Mouse (Mus musculus): ENCODE measurements around the gene Adarb2.
"Not testable (repeated sequence)": the region's sequence is repeated elsewhere in the genome, so short reads cannot be mapped to it uniquely, and the experiment has no call there.

Adarb2 gene

GRCm38 (mm10) chr13:8584257-8585005 is 381.8 kb downstream of the Adarb2 start:
- no peak for DNase-seq (ENCODE audit: low spot score in 2 of 2)

DNA sequence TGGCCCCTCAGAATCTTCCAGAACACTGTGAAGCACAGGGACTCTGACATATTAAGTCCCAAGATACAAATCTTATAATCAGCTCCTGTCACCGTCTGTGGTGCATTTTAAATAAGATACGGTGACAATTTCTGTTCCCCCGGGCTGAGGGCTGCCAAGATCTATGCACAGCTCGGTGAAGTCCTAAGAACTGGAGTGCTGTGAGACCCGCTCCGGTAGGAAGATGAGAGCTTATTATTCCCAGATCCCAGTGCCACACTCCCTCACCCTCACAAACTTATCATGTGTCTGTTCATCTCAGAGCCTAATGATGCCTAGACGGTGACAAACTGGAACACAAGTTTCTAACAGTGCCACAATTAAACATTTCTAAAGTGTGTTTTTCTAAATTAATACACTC is 384.8 kb downstream of the Adarb2 start:
- no peak for DNase-seq (ENCODE audit: low spot score in 2 of 2)

DNA sequence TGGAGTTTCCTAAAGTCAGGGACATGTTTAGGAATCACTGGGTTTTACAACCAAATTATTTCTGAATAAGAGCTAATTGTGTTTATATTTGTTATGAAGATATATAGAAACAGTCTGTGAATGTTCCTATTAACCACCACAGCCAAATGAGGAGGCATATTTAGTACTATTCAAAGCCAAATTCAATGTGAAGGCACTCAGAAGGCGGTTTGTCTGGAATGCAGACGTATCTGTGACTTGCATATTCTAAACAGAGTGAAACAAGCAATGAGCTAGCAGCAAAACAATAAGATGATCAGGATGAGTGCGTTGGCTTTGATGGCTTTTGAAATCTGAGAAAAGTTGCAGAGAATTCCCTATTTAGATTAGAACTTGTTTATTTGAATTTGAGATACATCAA is 387.8 kb downstream of the Adarb2 start:
- DNase-seq (ENCODE audit: low spot score in 2 of 2): no peak

DNA sequence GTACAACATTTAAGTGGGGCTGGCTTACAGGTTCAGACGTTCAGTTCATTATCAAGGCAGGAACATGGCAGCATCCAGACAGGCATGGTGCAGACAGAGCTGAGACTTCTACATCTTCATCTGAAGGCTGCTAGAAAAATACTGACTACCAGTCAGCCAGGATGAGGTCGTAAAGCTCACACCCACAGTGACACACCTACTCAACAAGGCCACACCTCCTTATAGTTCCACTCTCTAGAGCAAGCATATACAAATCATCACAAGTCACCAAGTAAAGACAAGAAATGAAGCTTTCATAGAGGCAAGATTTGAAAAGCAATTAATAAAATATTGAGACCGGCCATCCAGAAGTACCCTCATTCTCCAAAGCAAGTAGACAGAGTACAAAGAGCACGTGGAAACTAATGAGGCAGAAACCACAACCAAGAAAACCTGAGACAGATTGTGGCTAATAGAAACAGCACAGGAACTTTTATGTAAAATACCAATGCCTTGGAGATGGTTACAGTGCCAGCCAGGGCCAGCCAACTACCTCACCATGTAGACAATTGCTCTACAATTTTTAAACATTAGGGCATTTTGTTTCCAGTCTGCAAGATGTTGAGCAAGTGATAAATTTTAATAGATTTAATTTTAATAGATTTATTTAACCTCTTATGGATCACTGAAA is 394.4 kb downstream of the Adarb2 start:
- DNase-seq (ENCODE audit: low spot score in 2 of 2): no peak

GRCm38 (mm10) chr13:8597647-8598017 is 395.0 kb downstream of the Adarb2 start:
- DNase-seq (ENCODE audit: low spot score in 2 of 2): no peak

DNA sequence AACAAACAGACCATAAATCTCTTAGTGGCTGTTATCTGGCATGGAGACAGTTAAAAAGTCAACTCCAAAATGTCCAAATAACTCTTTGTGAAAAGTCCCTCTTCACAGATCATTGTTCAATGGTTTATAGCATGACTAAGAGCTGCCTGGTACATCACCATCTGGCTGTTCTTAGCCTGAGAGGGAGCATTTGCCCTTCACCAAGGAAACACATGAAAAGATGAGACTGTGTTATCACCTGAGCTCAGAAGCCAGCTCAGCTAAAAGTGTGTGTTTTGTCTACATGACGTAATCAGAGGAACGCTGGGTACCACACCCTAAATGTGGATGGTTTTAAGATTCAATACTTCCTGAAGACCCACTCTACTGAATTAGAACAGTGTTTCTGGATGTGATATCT is 403.0 kb downstream of the Adarb2 start:
- no peak for DNase-seq (ENCODE audit: low spot score in 2 of 2)

- DNase-seq (ENCODE audit: low spot score in 2 of 2): no peak
These were observed 405.4 kb downstream of the Adarb2 start for GRCm38 (mm10) chr13:8608040-8608439.

DNA sequence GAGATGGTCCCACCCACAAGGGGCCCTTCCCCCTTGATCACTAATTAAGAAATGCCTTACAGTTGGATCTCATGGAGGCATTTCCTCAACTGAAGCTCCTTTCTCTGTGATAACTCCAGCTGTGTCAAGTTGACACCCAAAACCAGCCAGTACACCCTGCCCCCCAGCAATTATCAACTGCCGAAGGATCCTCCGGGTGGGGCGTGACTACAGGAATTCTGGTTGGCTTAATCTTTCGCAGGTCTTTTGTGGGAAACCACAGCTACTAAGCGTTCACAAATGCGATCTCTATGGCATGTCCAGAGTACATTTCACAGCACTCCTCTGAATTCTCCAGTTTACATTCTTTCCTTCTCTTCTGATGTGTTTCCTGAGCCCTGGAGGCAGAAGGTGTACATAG is 406.3 kb downstream of the Adarb2 start:
- DNase-seq (ENCODE audit: low spot score in 2 of 2): not testable (repeated sequence)

- no peak for DNase-seq (ENCODE audit: low spot score in 2 of 2)
These were observed 408.3 kb downstream of the Adarb2 start for GRCm38 (mm10) chr13:8610956-8611355.

GRCm38 (mm10) chr13:8612618-8613391 is 410.1 kb downstream of the Adarb2 start:
- no peak for DNase-seq (ENCODE audit: low spot score in 2 of 2)

DNA sequence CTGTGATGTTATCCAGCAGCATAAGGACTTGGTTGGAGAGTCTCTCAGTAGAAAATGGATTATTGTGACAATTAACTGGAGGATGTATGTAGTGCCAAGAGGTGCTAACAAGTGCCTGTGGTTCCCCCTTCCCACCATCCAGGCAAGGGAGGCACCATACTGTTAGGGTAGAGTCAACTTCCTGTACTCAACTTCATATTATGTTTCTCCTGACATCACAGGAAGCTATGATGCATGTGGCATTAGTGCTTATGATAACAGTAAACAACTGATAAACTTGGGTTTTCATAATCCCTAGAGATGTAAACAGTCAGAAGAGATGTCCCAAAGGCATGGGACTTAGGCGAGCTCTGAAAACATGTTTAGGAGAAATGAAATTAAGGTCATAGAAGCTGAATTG is 414.0 kb downstream of the Adarb2 start:
- no peak for DNase-seq (ENCODE audit: low spot score in 2 of 2)

GRCm38 (mm10) chr13:8622263-8622662 is 419.6 kb downstream of the Adarb2 start:
- DNase-seq (ENCODE audit: low spot score in 2 of 2): no peak

- no peak for DNase-seq (ENCODE audit: low spot score in 2 of 2)
These were observed 426.9 kb downstream of the Adarb2 start for GRCm38 (mm10) chr13:8629565-8629964.

DNA sequence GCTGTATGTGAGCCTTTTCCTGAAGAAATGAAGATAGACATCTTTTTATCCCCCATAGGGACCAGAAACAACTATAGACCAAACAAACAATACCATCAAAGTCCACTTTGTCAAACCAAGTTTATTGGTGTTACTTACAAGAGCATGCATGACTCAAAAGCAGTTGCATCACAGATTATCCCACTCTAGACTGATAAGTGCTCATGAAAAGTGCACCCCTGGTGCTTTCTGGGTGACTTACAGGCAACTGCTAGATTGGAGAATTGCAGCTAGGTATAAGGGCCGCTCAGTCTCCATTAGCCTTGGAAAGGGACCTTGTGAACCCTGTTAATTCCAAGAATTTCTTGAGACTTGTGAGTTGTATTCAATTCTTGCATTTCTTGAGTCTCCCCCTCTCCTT is 429.0 kb downstream of the Adarb2 start:
- DNase-seq (ENCODE audit: low spot score in 2 of 2): no peak

DNA sequence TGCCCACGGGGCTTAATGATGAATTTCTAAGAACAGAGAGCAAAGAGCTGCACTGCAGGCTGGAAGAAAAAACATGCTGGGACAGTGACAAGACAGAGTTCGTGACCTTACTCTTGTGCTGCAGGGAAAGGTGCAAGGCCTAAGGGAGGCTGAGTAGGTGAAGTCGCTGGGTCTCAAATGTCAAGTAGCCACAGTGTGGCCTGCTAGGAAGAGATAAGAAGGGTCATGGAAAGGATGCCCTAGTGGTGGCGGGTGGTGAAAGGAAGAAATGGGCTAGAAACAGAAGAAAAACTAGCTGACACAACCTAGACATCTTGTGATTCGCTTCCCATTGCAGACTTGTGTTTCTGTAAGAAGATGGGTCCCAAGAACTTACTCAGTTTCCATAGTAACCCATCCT is 429.4 kb downstream of the Adarb2 start:
- no peak for DNase-seq (ENCODE audit: low spot score in 2 of 2)

DNA sequence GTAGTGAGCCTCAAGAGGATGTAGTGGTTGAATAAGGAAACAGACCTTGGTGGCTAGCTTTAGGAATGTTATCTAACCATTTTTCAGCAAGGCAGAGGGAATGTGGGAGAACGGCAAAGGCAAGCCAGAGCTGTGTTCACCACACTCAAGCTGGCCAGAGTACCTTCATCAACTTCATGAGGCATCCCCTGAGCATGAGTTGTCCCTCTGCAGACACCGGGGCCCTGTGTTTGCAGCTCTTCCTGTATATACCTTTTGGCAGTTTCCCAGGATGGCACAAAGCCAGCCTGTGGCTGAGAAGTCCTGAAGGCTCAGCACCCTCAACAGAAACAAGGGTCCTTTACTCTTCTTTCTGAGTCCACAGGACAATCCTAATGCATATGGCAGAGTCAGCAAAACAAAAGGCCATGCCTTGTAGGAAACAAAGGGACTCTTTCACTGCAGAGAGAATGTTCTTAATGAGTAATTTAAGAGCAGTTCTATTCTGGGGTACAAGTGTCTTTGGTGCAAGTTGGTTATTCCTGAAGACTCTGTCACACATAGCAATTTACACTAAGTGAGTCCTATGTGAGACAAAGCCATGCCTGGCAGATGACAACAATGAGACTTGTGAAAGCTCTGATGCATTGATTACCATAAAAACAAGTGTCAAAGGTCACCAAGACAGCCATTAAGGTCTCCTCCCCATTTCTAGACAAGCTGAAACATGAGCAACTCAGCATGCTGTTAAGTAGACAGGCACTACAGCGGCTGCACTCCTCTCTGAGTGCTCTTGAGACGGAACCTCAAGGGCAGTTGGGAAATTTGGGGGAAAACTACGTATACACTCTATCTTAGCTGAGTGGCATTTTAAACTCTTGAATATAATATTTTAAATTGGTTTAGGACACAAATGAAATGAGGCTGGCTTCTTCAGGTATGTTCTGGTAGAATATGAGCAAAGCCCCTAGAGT is 431.0 kb downstream of the Adarb2 start:
- no peak for DNase-seq (ENCODE audit: low spot score in 2 of 2)

- DNase-seq (ENCODE audit: low spot score in 2 of 2): no peak
These were observed 439.4 kb downstream of the Adarb2 start for GRCm38 (mm10) chr13:8642084-8642483.

DNA sequence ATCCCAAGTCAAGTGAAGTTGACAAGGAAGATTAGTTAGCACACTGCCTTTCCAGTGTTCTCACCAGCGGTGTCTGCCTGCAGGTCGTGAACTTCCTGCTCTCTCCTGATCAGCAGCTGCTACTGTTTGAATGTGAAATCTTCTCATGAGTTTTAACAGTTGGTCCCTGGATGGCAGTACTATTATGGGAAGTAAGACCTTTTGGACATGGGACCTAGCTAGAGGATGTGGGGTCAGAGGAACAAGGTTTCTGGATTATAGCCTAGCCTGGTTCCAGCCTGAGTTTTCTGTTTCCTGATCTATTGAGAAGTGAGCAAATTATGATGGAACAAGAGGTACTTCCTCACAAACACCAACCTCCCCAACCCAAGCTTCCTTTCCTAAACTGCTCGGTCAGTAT is 441.3 kb downstream of the Adarb2 start:
- DNase-seq (ENCODE audit: low spot score in 2 of 2): no peak

- no peak for DNase-seq (ENCODE audit: low spot score in 2 of 2)
These were observed 442.4 kb downstream of the Adarb2 start for GRCm38 (mm10) chr13:8644805-8645679.

- DNase-seq (ENCODE audit: low spot score in 2 of 2): no peak
These were observed 446.6 kb downstream of the Adarb2 start for GRCm38 (mm10) chr13:8649261-8649660.

Data from urinary bladder, postnatal 36 days (tissue).